Mouse (Mus musculus) retina, embryonic 14.5 days (tissue): ENCODE results near the gene Slc12a4.
A peak's percentile ranks its signal among the peaks of the same experiment; 100 is the strongest.

Experiments used
- DNase-seq: peaks from one replicate; pipeline ENCODE4 v3.0.0-alpha.2; 2015; ENCODE audit warnings: low spot score

The Slc12a4 gene

DNA sequence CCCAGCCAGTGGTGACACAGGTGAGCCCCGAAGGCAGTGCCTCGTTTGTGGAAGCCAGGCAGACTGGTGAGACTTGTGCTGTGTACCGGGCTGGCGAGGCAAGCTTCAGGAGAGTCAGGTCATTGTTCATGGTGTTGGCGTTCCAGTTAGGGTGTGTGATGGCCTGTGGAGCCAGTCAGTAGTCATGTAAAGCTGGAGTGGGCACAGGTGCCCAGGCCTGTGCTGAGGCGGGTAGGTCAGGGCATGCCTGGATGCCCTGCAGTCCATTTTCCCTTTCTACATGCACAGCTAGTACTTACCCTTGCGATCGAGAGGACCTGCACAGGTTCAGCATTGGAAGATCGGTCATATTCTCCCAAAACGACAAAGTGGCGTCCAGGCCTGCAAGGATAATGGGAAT is 33.4 kb downstream of the Slc12a4 start:
- no peak for DNase-seq

GRCm38 (mm10) chr8:105931271-105931670 is 34.6 kb downstream of the Slc12a4 start:
- no peak for DNase-seq

GRCm38 (mm10) chr8:105930602-105931001 is 35.3 kb downstream of the Slc12a4 start:
- DNase-seq, result peak; percentile 84

DNA sequence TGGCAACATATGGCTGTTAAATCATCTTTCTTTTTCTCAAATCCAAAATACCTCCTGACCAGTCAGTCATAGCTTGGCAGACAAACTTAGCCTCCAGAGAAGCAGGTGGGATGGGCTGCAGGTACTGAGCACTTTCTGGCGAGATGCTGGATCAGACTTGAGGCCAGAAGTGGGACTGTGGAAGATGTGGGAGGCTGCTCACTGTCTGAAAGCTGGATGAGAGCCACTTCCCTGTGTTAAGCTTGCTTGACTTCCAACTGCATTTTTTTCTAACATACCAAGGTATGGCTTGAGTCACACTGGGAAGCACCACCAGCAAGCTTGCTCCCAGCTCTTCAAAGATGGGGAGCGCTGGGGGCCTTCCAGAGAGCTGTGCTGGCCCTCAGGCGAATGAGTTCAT is 40.8 kb downstream of the Slc12a4 start:
- DNase-seq, result no peak

DNA sequence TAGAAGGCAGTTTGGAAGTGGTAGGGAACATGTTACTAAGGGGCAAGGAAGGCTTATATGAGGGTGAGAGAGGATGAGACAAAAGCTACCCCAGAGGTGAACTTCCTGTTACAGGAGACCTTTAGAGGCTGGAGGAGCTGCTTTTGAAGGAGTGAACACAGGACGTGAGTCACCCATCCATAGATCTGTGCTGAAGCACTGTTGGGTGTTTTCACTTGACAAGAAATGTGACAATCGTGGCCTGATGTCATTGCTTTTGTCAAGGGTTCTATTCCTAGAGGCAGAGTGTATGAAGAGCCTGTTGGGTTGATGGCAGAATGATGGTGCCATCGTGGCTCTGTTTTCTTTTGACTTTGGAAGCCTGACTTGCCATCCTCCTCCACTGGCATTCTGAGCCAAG is 46.5 kb downstream of the Slc12a4 start:
- DNase-seq, result no peak

GRCm38 (mm10) chr8:105900941-105901616 is 64.8 kb downstream of the Slc12a4 start:
- no peak for DNase-seq

DNA sequence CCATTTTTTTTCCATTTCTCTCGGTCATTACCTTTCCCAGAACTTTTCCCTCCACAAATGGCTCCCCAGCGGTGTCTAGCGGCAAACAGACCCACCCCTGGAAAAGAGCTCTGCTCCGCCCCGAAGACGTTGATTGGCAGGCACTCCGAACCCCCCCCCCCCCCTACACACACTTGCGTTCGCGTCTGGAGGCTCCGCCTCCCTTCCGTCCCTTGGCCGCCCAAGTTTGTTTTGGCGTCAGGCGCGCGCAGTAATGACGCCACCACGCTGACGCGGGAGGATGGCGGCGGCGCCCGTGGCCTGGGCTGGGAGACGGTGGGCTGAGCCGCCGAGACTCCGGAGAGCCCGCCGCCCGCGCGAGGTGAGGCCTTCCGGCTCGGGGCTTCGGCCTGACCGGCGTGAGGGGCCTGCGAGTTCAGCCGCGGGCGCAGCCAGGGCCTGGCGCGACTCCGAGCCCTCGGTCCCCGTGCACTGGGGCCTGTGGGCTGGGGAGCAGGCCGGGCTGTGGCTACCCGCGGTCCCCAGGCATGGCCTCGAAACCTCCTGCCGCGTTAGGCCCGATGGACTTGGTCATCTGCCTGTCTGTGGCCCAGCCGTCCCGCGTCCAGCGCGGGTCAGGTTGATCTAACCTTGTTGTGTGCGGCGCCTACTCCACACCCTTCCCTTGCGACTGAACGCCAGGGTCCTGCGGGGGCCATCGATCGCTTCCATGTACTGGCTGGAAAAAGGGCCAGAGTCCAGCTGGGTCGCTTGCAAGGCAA is 65.5 kb downstream of the Slc12a4 start, which contains the start of gene Pskh1:
Gene Pskh1 (plus strand): TSS at position 262 of the 761 bp plus-strand sequence.
- DNase-seq, result peak; percentile 92

GRCm38 (mm10) chr8:105897801-105898480 is 68.0 kb downstream of the Slc12a4 start:
- DNase-seq, result peak; percentile 42
